Mouse (Mus musculus): ENCODE results near the gene Grhpr. TPM values are rescaled to one million over a fixed set of nuclear protein-coding genes. Genes with fewer than 3 reads are reported as not detected.
A peak's percentile ranks its signal among the peaks of the same experiment; 100 is the strongest.
"Not testable (repeated sequence)": the region's sequence is repeated elsewhere in the genome, so short reads cannot be mapped to it uniquely, and the experiment has no call there.

Gene Grhpr
- total RNA-seq, 2 experiments from 2014 or later: 20.2 to 24.0 TPM

GRCm38 (mm10) chr4:45010806-45011415 lies 29.7 kb downstream of the Grhpr start:
- DNase-seq (ENCODE audit: low spot score in 2 of 2): no peak
- intact Hi-C loops (cut with DNase I): loop anchor here (5.0 to 10.0 kb wide), 2 partner anchors 39 to 1124 kb away; partner anchors contain the start of genes Ncbp1 and Tstd2

- peak in 1 of 2 experiments; percentile 64 for DNase-seq (ENCODE audit: low spot score in 2 of 2)
- intact Hi-C loops (cut with DNase I): loop anchor here (2.0 to 10.0 kb wide), 3 partner anchors 39 to 1123 kb away; partner anchors contain the start of genes Ncbp1, Slc25a51 and Tstd2
Observed at GRCm38 (mm10) chr4:45011581-45012104, 30.4 kb downstream of the Grhpr start.

- DNase-seq (ENCODE audit: low spot score in 2 of 2): peak; percentile 100
- intact Hi-C loops (cut with DNase I): loop anchor here (2.0 to 10.0 kb wide), 3 partner anchors 40 to 1122 kb away; partner anchors contain the start of genes Ncbp1, Slc25a51 and Tstd2
Observed at GRCm38 (mm10) chr4:45012105-45012975, 31.1 kb downstream of the Grhpr start, which contains the start of gene Zbtb5. TSS of gene Zbtb5 (minus strand) at chr4:45012412.

GRCm38 (mm10) chr4:45013031-45013431 lies 31.8 kb downstream of the Grhpr start:
- intact Hi-C loops (cut with DNase I): loop anchor here (2.0 to 10.0 kb wide), 3 partner anchors 41 to 1122 kb away; partner anchors contain the start of genes Ncbp1, Slc25a51 and Tstd2
- DNase-seq (ENCODE audit: low spot score in 2 of 2): no peak

- intact Hi-C loops (cut with DNase I): loop anchor here (2.0 to 10.0 kb wide), 3 partner anchors 41 to 1121 kb away; partner anchors contain the start of genes Ncbp1, Slc25a51 and Tstd2
- DNase-seq (ENCODE audit: low spot score in 2 of 2): no peak
Observed at GRCm38 (mm10) chr4:45013537-45013936, 32.3 kb downstream of the Grhpr start.

GRCm38 (mm10) chr4:45015615-45016014 lies 34.4 kb downstream of the Grhpr start:
- intact Hi-C loops (cut with DNase I): loop anchor here (5.0 to 10.0 kb wide), 5 partner anchors 82 to 1119 kb away; partner anchors contain the start of genes Ncbp1, Trmt10b, Tstd2 and Zcchc7
- peak; percentile 73 to 76 for DNase-seq (ENCODE audit: low spot score in 2 of 2)

GRCm38 (mm10) chr4:45018452-45018980 lies 37.3 kb downstream of the Grhpr start, which contains the start of gene Polr1e:
TSS of gene Polr1e (plus strand) at chr4:45018583.
- intact Hi-C loops (cut with DNase I): loop anchor here (5.0 to 10.0 kb wide), 5 partner anchors 79 to 1116 kb away; partner anchors contain the start of genes Ncbp1, Trmt10b, Tstd2 and Zcchc7
- peak; percentile 83 to 91 for DNase-seq (ENCODE audit: low spot score in 2 of 2)

- DNase-seq (ENCODE audit: low spot score in 2 of 2): no peak
- intact Hi-C loops (cut with DNase I): loop anchor here (5.0 to 10.0 kb wide), 5 partner anchors 78 to 1116 kb away; partner anchors contain the start of genes Ncbp1, Trmt10b, Tstd2 and Zcchc7
Observed at GRCm38 (mm10) chr4:45019009-45019408, 37.8 kb downstream of the Grhpr start.

GRCm38 (mm10) chr4:45026459-45026858 lies 45.3 kb downstream of the Grhpr start:
- intact Hi-C loops (cut with DNase I): no loop called here
- DNase-seq (ENCODE audit: low spot score in 2 of 2): no peak

- DNase-seq (ENCODE audit: low spot score in 2 of 2): no peak
- intact Hi-C loops (cut with DNase I): no loop called here
Observed at GRCm38 (mm10) chr4:45032586-45032985, 51.4 kb downstream of the Grhpr start.

GRCm38 (mm10) chr4:45034693-45035628 lies 53.8 kb downstream of the Grhpr start:
- DNase-seq (ENCODE audit: low spot score in 2 of 2): no peak
- intact Hi-C loops (cut with DNase I): no loop called here

- intact Hi-C loops (cut with DNase I): no loop called here
Observed at GRCm38 (mm10) chr4:45036048-45036447, 54.9 kb downstream of the Grhpr start.

GRCm38 (mm10) chr4:45036571-45036970 lies 55.4 kb downstream of the Grhpr start:
- no peak for DNase-seq (ENCODE audit: low spot score in 2 of 2)
- intact Hi-C loops (cut with DNase I): no loop called here

More at GRCm38 (mm10) chr4:45036048-45036447, 54.9 kb downstream of the Grhpr start:
- no peak for DNase-seq (ENCODE audit: low spot score in 2 of 2)

- no peak for DNase-seq (ENCODE audit: low spot score in 2 of 2)
- intact Hi-C loops (cut with DNase I): no loop called here
Observed at GRCm38 (mm10) chr4:45037455-45038410, 56.5 kb downstream of the Grhpr start.

- DNase-seq (ENCODE audit: low spot score in 2 of 2); intact Hi-C loops (cut with DNase I): not testable (repeated sequence)
Observed at GRCm38 (mm10) chr4:45038879-45039278, 57.7 kb downstream of the Grhpr start.

- DNase-seq (ENCODE audit: low spot score in 2 of 2); intact Hi-C loops (cut with DNase I): not testable (repeated sequence)
Observed at GRCm38 (mm10) chr4:45039546-45039945, 58.4 kb downstream of the Grhpr start.

Measured in left cerebral cortex, postnatal 25 days (tissue).